Mouse (Mus musculus) cerebellum, adult 2 months (tissue): Measurements from ENCODE around the gene Prim2.

Experiments used
- CTCF ChIP-seq: fragments of 200-500 bp; IDR thresholded peaks from 2 replicates; pipeline ENCODE4 v1.5.1; 2011; ENCODE audit warnings: low read depth, mild to moderate bottlenecking, control low read depth, low read length, moderate library complexity, borderline replicate concordance; ENCODE audit not compliant: insufficient read depth
- POLR2A ChIP-seq: fragments of 200-500 bp; IDR thresholded peaks from 2 replicates; pipeline ENCODE4 v1.6.1; 2011; ENCODE audit warnings: low read length, control low read depth, borderline replicate concordance; ENCODE audit not compliant: insufficient read depth

DNA sequence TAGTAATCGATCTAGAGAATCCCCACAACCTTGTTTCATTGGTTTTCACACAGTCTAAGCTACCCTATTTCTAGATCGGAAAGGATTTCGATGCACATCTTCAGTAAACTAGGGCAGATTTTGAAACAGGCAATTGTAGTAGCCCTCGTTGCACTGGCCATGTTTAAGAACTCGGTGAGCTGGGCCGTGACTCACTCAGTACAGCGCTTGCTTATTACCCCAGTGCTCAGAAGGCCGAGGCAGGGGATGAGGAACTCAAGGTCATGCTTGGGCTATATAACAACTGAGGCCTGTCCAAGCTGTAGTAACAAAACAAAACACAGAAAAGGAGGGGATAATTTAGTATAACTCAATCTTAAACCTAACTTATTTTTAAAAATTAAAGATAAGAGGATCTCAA lies 208.9 kb downstream of the Prim2 start:
- TF ChIP-seq CTCF = no peak
- TF ChIP-seq POLR2A = no peak
